Mouse (Mus musculus) embryonic fibroblast, embryonic 13.5 days (primary cell): ENCODE measurements around the gene Pdrg1. TPM values are rescaled to one million over a fixed set of nuclear protein-coding genes. Genes with fewer than 3 reads are reported as not detected.

Experiments
- H3K27ac ChIP-seq: 2 replicates; pipeline ENCODE4 v1.5.1; 2012; ENCODE audit warnings: low read length, control low read depth, inconsistent platforms; ENCODE audit not compliant: insufficient read depth
- H3K4me1 ChIP-seq: 2 replicates; pipeline ENCODE4 v1.6.1; 2011; ENCODE audit warnings: low read length; ENCODE audit not compliant: control insufficient read depth, insufficient read depth
- H3K4me3 ChIP-seq: 2 replicates; pipeline ENCODE4 v1.5.1; 2011; ENCODE audit warnings: mild to moderate bottlenecking, control low read depth, low read length; ENCODE audit not compliant: insufficient read depth
- CTCF ChIP-seq: IDR thresholded peaks from 2 replicates; pipeline ENCODE4 v1.5.1; 2011; ENCODE audit warnings: mild to moderate bottlenecking, control low read depth, low read length, moderate library complexity, borderline replicate concordance; ENCODE audit not compliant: insufficient read depth
- POLR2A ChIP-seq: IDR thresholded peaks from 2 replicates; pipeline ENCODE4 v1.6.1; 2011; ENCODE audit warnings: low read depth, mild to moderate bottlenecking, control low read depth, low read length, moderate library complexity
- polyA plus RNA-seq: library from polyadenylated mRNA; stranded (reverse); fragments of >200 nt; gene quantifications from 2 replicates; pipeline ENCODE4 v1.2.4, GENCODE M21; 2011; ENCODE audit warnings: low read depth; ENCODE audit not compliant: missing spikeins, insufficient read length

Pdrg1 gene
- polyA plus RNA-seq, 1 experiment = 137 TPM

- Histone ChIP-seq H3K4me3 (no peak overlapping the region), H3K4me1 (peaks cover 8% of the 10 kb centered on the region; the same call in 1 of the 2 replicates), H3K27ac (no peak overlapping the region)
- TF ChIP-seq CTCF = no peak
- no peak for TF ChIP-seq POLR2A
These were observed 577 bp upstream of the Pdrg1 start for GRCm38 (mm10) chr2:153015804-153016203.

- Histone ChIP-seq H3K4me1 (peaks cover 8% of the 10 kb centered on the region; the same call in 1 of the 2 replicates), H3K27ac (no peak overlapping the region), H3K4me3 (peak overlapping the region; percentile 84)
- TF ChIP-seq CTCF (no peak), POLR2A (no peak)
These were observed 1.3 kb downstream of the Pdrg1 start for GRCm38 (mm10) chr2:153013724-153014515.

- no peak overlapping the region for H3K4me3 ChIP-seq
- TF ChIP-seq POLR2A (no peak), CTCF (no peak)
- no peak overlapping the region for H3K27ac ChIP-seq
- peaks cover 8% of the 10 kb centered on the region; the same call in 1 of the 2 replicates for H3K4me1 ChIP-seq
These were observed 5.8 kb downstream of the Pdrg1 start for GRCm38 (mm10) chr2:153009192-153009973.

GRCm38 (mm10) chr2:153005981-153006380 lies 9.2 kb downstream of the Pdrg1 start:
- H3K27ac ChIP-seq = no peak overlapping the region
- H3K4me1 ChIP-seq = no peaks in the 10 kb centered on the region
- TF ChIP-seq CTCF (no peak), POLR2A (no peak)
- H3K4me3 ChIP-seq = no peak overlapping the region

GRCm38 (mm10) chr2:153003681-153004338 lies 11.4 kb downstream of the Pdrg1 start:
- Histone ChIP-seq H3K4me1 (no peaks in the 10 kb centered on the region), H3K27ac (no peak overlapping the region), H3K4me3 (no peak overlapping the region)
- TF ChIP-seq POLR2A (no peak), CTCF (no peak)

- no peak for TF ChIP-seq POLR2A
- TF ChIP-seq CTCF = no peak
- Histone ChIP-seq H3K27ac (no peak overlapping the region), H3K4me3 (no peak overlapping the region), H3K4me1 (no peaks in the 10 kb centered on the region)
These were observed 12.6 kb downstream of the Pdrg1 start for GRCm38 (mm10) chr2:153002492-153003248.

- no peak for TF ChIP-seq POLR2A
- no peak for TF ChIP-seq CTCF
- Histone ChIP-seq H3K27ac (no peak overlapping the region), H3K4me3 (no peak overlapping the region), H3K4me1 (no peaks in the 10 kb centered on the region)
These were observed 18.2 kb downstream of the Pdrg1 start for GRCm38 (mm10) chr2:152997046-152997445.

- Histone ChIP-seq H3K4me1 (no peaks in the 10 kb centered on the region), H3K4me3 (no peak overlapping the region), H3K27ac (no peak overlapping the region)
- TF ChIP-seq POLR2A (no peak), CTCF (no peak)
These were observed 23.7 kb downstream of the Pdrg1 start for GRCm38 (mm10) chr2:152991529-152991928.

- no peaks in the 10 kb centered on the region for H3K4me1 ChIP-seq
- no peak for TF ChIP-seq CTCF
- TF ChIP-seq POLR2A = no peak
- H3K27ac ChIP-seq = no peak overlapping the region
These were observed 29.6 kb downstream of the Pdrg1 start for GRCm38 (mm10) chr2:152985582-152985981.

More at GRCm38 (mm10) chr2:152985582-152985981, 29.6 kb downstream of the Pdrg1 start:
- H3K4me3 ChIP-seq = no peak overlapping the region
